Mouse (Mus musculus) myocyte (in vitro differentiated cells): ENCODE measurements around the gene Pink1.

Experiments
- CEBPB ChIP-seq: IDR thresholded peaks from 2 replicates; pipeline ENCODE4 v1.6.1; 2011; ENCODE audit warnings: mild to moderate bottlenecking, moderate library complexity; ENCODE audit not compliant: poor library complexity, insufficient read depth, severe bottlenecking
- MYOD1 ChIP-seq, 3 experiments: IDR thresholded peaks; one replicate each; pipeline ENCODE4 v1.6.1; 2011; ENCODE audit warnings: control low read depth in 2 of 3, low read depth in 2 of 3, mild to moderate bottlenecking in 2 of 3, moderate library complexity in 1 of 3; ENCODE audit not compliant: insufficient read length in 2 of 3, control insufficient read depth in 1 of 3
- MYOG ChIP-seq, 3 experiments: IDR thresholded peaks; one replicate each; pipeline ENCODE4 v1.6.1; 2011; ENCODE audit warnings: control low read depth in 2 of 3, low read depth in 2 of 3, mild to moderate bottlenecking in 2 of 3; ENCODE audit not compliant: insufficient read length in 2 of 3, control insufficient read depth in 1 of 3, insufficient read depth in 1 of 3
- POLR2A ChIP-seq: IDR thresholded peaks from one replicate; pipeline ENCODE4 v1.6.1; 2011; ENCODE audit warnings: low read depth, mild to moderate bottlenecking, control low read depth, moderate library complexity; ENCODE audit not compliant: insufficient read length
- POLR2AphosphoS2 ChIP-seq: IDR thresholded peaks from one replicate; pipeline ENCODE4 v1.6.1; 2011; ENCODE audit warnings: low read depth, control low read depth; ENCODE audit not compliant: insufficient read length
- TCF12 ChIP-seq: IDR thresholded peaks from one replicate; pipeline ENCODE4 v1.6.1; 2011; ENCODE audit warnings: mild to moderate bottlenecking, control low read depth; ENCODE audit not compliant: poor library complexity, insufficient read depth, severe bottlenecking
- TCF3 ChIP-seq: IDR thresholded peaks from one replicate; pipeline ENCODE4 v1.6.1; 2011; ENCODE audit warnings: low read depth, control low read depth; ENCODE audit not compliant: insufficient read length
- USF1 ChIP-seq: IDR thresholded peaks from one replicate; pipeline ENCODE4 v1.6.1; 2011; ENCODE audit warnings: low read depth, mild to moderate bottlenecking, control low read depth, moderate library complexity

DNA sequence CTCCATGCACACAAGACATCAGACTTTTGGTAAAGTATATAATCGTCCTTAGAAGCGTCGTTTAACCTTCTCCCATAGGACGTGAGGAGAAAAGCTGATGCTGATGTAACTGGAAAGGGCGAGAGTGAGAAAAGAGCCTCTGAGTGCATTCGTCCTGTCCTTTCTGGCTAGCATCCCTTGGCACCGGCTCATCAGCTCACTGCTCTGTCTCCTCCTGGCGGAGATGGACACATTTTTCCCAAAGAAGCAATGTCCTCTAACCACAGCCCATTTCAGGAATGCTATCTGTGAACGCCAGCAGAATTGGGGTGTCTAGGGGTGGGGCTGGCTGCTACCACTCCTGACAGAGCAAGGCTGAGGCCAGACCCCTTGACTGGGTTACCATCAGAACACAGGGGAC lies 5.5 kb upstream of the Pink1 start:
- TF ChIP-seq CEBPB = no peak
- no peak for TF ChIP-seq MYOD1 (IDR thresholded peaks at IDR 0.05; ENCODE audit: control insufficient read depth in 1 of 3, insufficient read length in 2 of 3, low read depth in 2 of 3)
- TF ChIP-seq POLR2AphosphoS2 = no peak
- TF ChIP-seq TCF12 = no peak
- no peak for TF ChIP-seq POLR2A
- no peak for TF ChIP-seq MYOG (IDR thresholded peaks at IDR 0.05; ENCODE audit: control insufficient read depth in 1 of 3, insufficient read depth in 1 of 3, insufficient read length in 2 of 3, low read depth in 2 of 3)
- TF ChIP-seq TCF3 = no peak
- no peak for TF ChIP-seq USF1
